8 mouse cellular contexts compared by ENCODE assay signal in genomic region chr15:59783782-59784555, GRCm38 (mm10).
DNase-seq lines count a peak whose midpoint lies in the region; ATAC-seq lines count a peak whose summit lies in the region.

No protein-coding gene starts in this region.

- 0 out of 2 replicates have a peak overlapping the region, but pooled peaks have one; percentile 31 for H3K9ac ChIP-seq in limb, embryonic 12.5 days (replicated peaks)
- H3K9ac ChIP-seq in midbrain, embryonic 12.5 days (replicated peaks): no peak overlapping the region

- H3K36me3 ChIP-seq in limb, embryonic 12.5 days: no peaks in the 10 kb centered on the region
- no peaks in the 10 kb centered on the region for H3K36me3 ChIP-seq in midbrain, embryonic 12.5 days

- H3K4me3 ChIP-seq in limb, embryonic 12.5 days (replicated peaks): 0 out of 2 replicates have a peak overlapping the region, but pooled peaks have one; percentile 9
- peak overlapping the region; percentile 19 for H3K4me3 ChIP-seq in midbrain, embryonic 12.5 days

- 7% methylated on average over 22 of the region's 22 CpGs for WGBS in limb, embryonic 12.5 days
- 11% methylated on average over 22 of the region's 22 CpGs for WGBS in midbrain, embryonic 12.5 days

- 0 out of 2 replicates have a peak overlapping the region, but pooled peaks have one; percentile 29 for H3K27ac ChIP-seq in limb, embryonic 12.5 days
- no peak overlapping the region for H3K27ac ChIP-seq in midbrain, embryonic 12.5 days (replicated peaks)

- peaks cover 29% of the 10 kb centered on the region for H3K4me1 ChIP-seq in limb, embryonic 12.5 days (replicated peaks)
- H3K4me1 ChIP-seq in midbrain, embryonic 12.5 days: peaks cover 21% of the 10 kb centered on the region

- 0 out of 2 replicates have a peak, but pooled peaks cover 7% of the 10 kb centered on the region for H3K9me3 ChIP-seq in limb, embryonic 12.5 days
- no peaks in the 10 kb centered on the region for H3K9me3 ChIP-seq in midbrain, embryonic 12.5 days

- no peak for ATAC-seq in limb, embryonic 12.5 days (ENCODE audit: insufficient number of reproducible peaks, insufficient read depth, low FRiP score, low TSS enrichment, low read depth)
- peak; percentile 64 for ATAC-seq in midbrain, embryonic 12.5 days (ENCODE audit: low FRiP score, low read depth)
- ATAC-seq in CD4-positive, CD25-positive, alpha-beta regulatory T cell, adult 4 months: no peak

- peak overlapping the region; percentile 47 for H3K4me2 ChIP-seq in limb, embryonic 12.5 days
- peak overlapping the region; percentile 44 for H3K4me2 ChIP-seq in midbrain, embryonic 12.5 days (replicated peaks)

- no peaks in the 10 kb centered on the region for H3K27me3 ChIP-seq in limb, embryonic 12.5 days
- H3K27me3 ChIP-seq in midbrain, embryonic 12.5 days: peaks cover 9% of the 10 kb centered on the region

- peak; percentile 96 for DNase-seq in heart, adult 11 months
- no peak for DNase-seq in heart, adult 8-10 months (ENCODE audit: low spot score)
- peak; percentile 83 for DNase-seq in fat pad, adult 2 months (ENCODE audit: extremely low read depth, low read depth, low spot score)
- DNase-seq in heart, postnatal 4 days: peak; percentile 32
- DNase-seq in left cerebral cortex, adult 9 months (ENCODE audit: low spot score in 2 of 2): no peak

Comparison
In these comparisons a context has a peak if more than half of its experiments do, and no peak if none do; other contexts are left out.
1. DNase-seq: peak in heart, adult 11 months (single experiment), fat pad, adult 2 months (single experiment) and heart, postnatal 4 days (single experiment); none in heart, adult 8-10 months (single experiment) and left cerebral cortex, adult 9 months (0 of 2).